15 mouse cellular contexts compared by ENCODE assay signal in the genomic region with DNA sequence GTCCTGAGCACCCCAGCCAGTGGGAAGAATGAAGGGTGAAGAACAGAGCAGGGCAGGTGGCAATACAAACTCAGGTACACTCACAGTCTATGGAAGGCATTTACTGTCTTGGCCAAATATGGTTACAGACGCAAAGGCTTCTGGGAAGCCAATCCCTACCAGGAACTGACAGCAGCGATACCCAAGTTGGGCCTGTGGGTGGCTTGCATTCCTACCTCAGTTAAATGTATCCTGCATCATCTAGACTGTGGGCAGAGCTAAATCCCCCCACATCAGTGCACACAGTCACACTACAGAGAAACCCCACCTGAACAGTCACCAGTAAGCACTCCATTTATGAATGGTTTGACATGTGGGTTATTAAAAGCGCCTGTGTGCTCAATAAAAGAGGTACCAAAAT.
DNase-seq lines count a peak whose midpoint lies in the region.
"Had no signal": no experiment of that assay in that cellular context is flagged by ENCODE, and none has a peak within 500 bp of the region (broad histone marks: within the 10 kb centered on the region; RNA-seq: fewer than 3 reads in every experiment).

No protein-coding gene starts in this region.

- intact Hi-C loops in left cerebral cortex, postnatal 4 days (cut with DNase I) = no loop called here

- DNase-seq in left cerebral cortex, adult 11 months (ENCODE audit: low spot score) = peak; percentile 18
- no peak for DNase-seq in left cerebral cortex, postnatal 4 days
- DNase-seq in right cerebral cortex, postnatal 36 days (ENCODE audit: low spot score in 2 of 2) = peak; percentile 20 to 57
- DNase-seq in right cerebral cortex, postnatal 14 days = no peak
- peak; percentile 6 to 28 for DNase-seq in left cerebral cortex, adult 8-10 months (ENCODE audit: low spot score in 2 of 2)
- peak; percentile 50 for DNase-seq in telencephalon, adult 2 months (ENCODE audit: low read depth, low spot score)
- DNase-seq in layer of hippocampus, adult 11-12 months (ENCODE audit: low spot score) = no peak
- DNase-seq in kidney, postnatal 4 days = no peak
- DNase-seq: adrenal gland, adult 2 months; adrenal gland, postnatal 25 days; cerebellum, adult 8-10 months; cerebellum, postnatal 14 days; embryo, embryonic 11 days; gastrocnemius, postnatal 10 days; heart, adult 2 months had no signal

Comparison
In these comparisons a context has a peak if more than half of its experiments do, and no peak if none do; other contexts are left out.
1. DNase-seq: peak in left cerebral cortex, adult 11 months (single experiment), right cerebral cortex, postnatal 36 days (2 of 2), left cerebral cortex, adult 8-10 months (2 of 2) and telencephalon, adult 2 months (single experiment); none in left cerebral cortex, postnatal 4 days (single experiment), right cerebral cortex, postnatal 14 days (single experiment), layer of hippocampus, adult 11-12 months (single experiment) and kidney, postnatal 4 days (0 of 2).